Mouse (Mus musculus) ES-E14 (cell line): ENCODE data around the gene Vsig10. TPM values are rescaled to one million over a fixed set of nuclear protein-coding genes. Genes with fewer than 3 reads are reported as not detected.
A peak's percentile ranks its signal among the peaks of the same experiment; 100 is the strongest.

Source experiments
- DNase-seq: peaks from one replicate; pipeline ENCODE4 v3.0.0-alpha.2; 2013; ENCODE audit warnings: low read depth, low spot score
- H3K27ac ChIP-seq: 2 replicates; pipeline ENCODE4 v1.5.1; 2012; ENCODE audit warnings: low read depth, mild to moderate bottlenecking, low read length, moderate library complexity, mixed read lengths; ENCODE audit not compliant: poor library complexity, insufficient read depth, severe bottlenecking
- H3K36me3 ChIP-seq: 2 replicates; pipeline ENCODE4 v1.6.1; 2012; ENCODE audit warnings: mild to moderate bottlenecking, low read length, moderate library complexity, mixed read lengths; ENCODE audit not compliant: control insufficient read depth, poor library complexity, insufficient read depth, severe bottlenecking
- H3K4me1 ChIP-seq, 2 experiments: fragments of 150-350 bp in 1 of 2; sonication (generic) in 1 of 2; 2 replicates each; pipeline ENCODE4 v1.6.1; 2012; ENCODE audit warnings: low read length in 2 of 2, mild to moderate bottlenecking in 1 of 2, mixed read lengths in 1 of 2; ENCODE audit not compliant: control insufficient read depth in 2 of 2, insufficient read depth in 2 of 2, poor library complexity in 1 of 2
- H3K4me3 ChIP-seq, 2 experiments: fragments of 150-350 bp in 1 of 2; sonication (generic) in 1 of 2; 2 replicates each; pipeline ENCODE4 v1.5.1; 2012; ENCODE audit warnings: low read length in 2 of 2, low read depth in 1 of 2, mild to moderate bottlenecking in 1 of 2, mixed read lengths in 1 of 2; ENCODE audit not compliant: insufficient read depth in 1 of 2, poor library complexity in 1 of 2, severe bottlenecking in 1 of 2
- H3K9ac ChIP-seq: 2 replicates; pipeline ENCODE4 v1.6.1; 2012; ENCODE audit warnings: low read depth, mild to moderate bottlenecking, low read length, mixed read lengths; ENCODE audit not compliant: poor library complexity, insufficient read depth, severe bottlenecking
- H3K9me3 ChIP-seq: fragments of 150-350 bp; sonication (generic); 2 replicates; pipeline ENCODE4 v1.6.1; 2012; ENCODE audit warnings: low read depth, mild to moderate bottlenecking, low read length; ENCODE audit not compliant: control insufficient read depth, insufficient read depth
- CHD2 ChIP-seq: IDR thresholded peaks from 2 replicates; pipeline ENCODE4 v1.6.1; 2014; ENCODE audit warnings: mild to moderate bottlenecking, low read depth, low read length, inconsistent platforms
- HCFC1 ChIP-seq: IDR thresholded peaks from 2 replicates; pipeline ENCODE4 v1.6.1; 2012; ENCODE audit warnings: low read length, inconsistent platforms, borderline replicate concordance; ENCODE audit not compliant: insufficient read depth
- MAFK ChIP-seq: IDR thresholded peaks from 2 replicates; pipeline ENCODE4 v1.6.1; 2014; ENCODE audit warnings: mild to moderate bottlenecking, low read depth, low read length, inconsistent platforms; ENCODE audit not compliant: insufficient read depth
- ZC3H11A ChIP-seq: IDR thresholded peaks from 2 replicates; pipeline ENCODE4 v1.6.1; 2012; ENCODE audit warnings: low read depth, mild to moderate bottlenecking, inconsistent platforms, low read length, borderline replicate concordance
- ZNF384 ChIP-seq: IDR thresholded peaks from 2 replicates; pipeline ENCODE4 v1.6.1; 2012; ENCODE audit warnings: low read depth, low read length, inconsistent platforms
- in situ Hi-C, 2 experiments: fragments of 600-800 bp; cut with MboI; formaldehyde crosslinking; loops; one replicate each; pipeline ENCODE4 v1.15.1; 2025; ENCODE audit warnings: low sequenced_read_pairs in 2 of 2, inconsistent platforms in 1 of 2; ENCODE audit not compliant: unreplicated experiment in 2 of 2
- total RNA-seq: library from RNA; depleted of rRNA; stranded (reverse); fragments of 300-350 nt; gene quantifications from 2 replicates; pipeline ENCODE4 v1.2.3, GENCODE M21; 2012

Gene Vsig10
- total RNA-seq, 1 experiment: 11.7 TPM

- Histone ChIP-seq H3K27ac (no peak overlapping the region), H3K36me3 (no peaks in the 10 kb centered on the region), H3K9me3 (no peaks in the 10 kb centered on the region), H3K4me3 (peak overlapping the region in 1 of 2 experiments; percentile 13; a peak in 1 of 4 replicates), H3K4me1 (peaks cover 3 to 7% of the 10 kb centered on the region in 2 experiments; a peak in 1 of 4 replicates), H3K9ac (no peak overlapping the region)
- in situ Hi-C loops: no loop called here
- DNase-seq: no peak
- TF ChIP-seq CHD2 (no peak), MAFK (no peak), ZNF384 (no peak), ZC3H11A (no peak), HCFC1 (no peak)
These were observed 4.9 kb downstream of the Vsig10 start for GRCm38 (mm10) chr5:117323751-117324150.

DNA sequence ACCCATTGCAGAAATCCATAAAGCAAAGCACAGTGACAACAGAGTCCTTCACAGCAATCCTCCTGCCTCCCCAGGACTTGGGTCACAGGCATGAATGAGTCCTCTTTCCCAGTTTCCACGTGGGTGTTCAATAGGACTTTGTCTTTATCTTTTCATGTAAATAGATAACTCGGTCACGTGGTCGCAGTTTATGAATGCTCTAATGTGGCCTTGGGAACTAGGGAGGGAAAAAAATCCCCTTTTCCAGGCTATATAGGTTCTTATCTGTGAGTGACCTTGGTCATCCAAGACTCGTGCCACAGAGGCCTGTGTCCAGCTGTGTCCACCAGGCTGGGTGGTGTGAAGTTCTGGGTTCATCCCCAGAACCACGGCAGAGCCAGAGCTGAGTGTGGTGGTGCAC is 7.5 kb downstream of the Vsig10 start:
- in situ Hi-C loops: no loop called here

DNA sequence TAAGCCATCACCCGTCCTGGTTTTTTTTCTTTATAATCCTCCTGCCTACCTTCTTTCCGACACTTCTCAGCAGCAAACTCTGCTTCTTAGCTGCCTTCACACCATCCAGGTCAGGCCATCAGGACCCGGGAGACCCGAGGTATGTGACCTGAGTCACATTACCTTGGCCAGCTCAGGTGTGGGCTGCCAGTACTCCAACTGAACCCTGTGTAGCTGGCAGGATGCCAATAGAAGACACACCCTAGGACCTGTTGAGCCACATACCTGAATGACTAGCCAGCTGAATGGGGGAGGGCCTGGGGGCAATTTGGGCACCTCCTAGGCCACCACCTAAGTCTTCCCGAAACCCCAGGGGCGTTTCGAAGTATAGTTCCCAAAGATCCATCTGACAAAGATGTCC is 11.6 kb downstream of the Vsig10 start:
- Histone ChIP-seq H3K9me3 (no peaks in the 10 kb centered on the region), H3K4me3 (no peak overlapping the region), H3K4me1 (peaks cover 2 to 9% of the 10 kb centered on the region in 2 experiments; a peak in 1 of 4 replicates), H3K9ac (no peak overlapping the region), H3K36me3 (no peaks in the 10 kb centered on the region; the same call in 1 of the 2 replicates), H3K27ac (no peak overlapping the region)
- TF ChIP-seq ZNF384 (no peak), HCFC1 (no peak), ZC3H11A (no peak), CHD2 (no peak), MAFK (no peak)
- in situ Hi-C loops: no loop called here
- no peak for DNase-seq

More for the DNA sequence above, 7.5 kb downstream of the Vsig10 start:
- Histone ChIP-seq H3K9ac (no peak overlapping the region), H3K4me1 (peaks cover 5 to 12% of the 10 kb centered on the region in 2 experiments; a peak in 1 of 4 replicates), H3K36me3 (no peaks in the 10 kb centered on the region), H3K4me3 (no peak overlapping the region), H3K9me3 (no peaks in the 10 kb centered on the region), H3K27ac (no peak overlapping the region)
- no peak for DNase-seq
- TF ChIP-seq MAFK (no peak), ZNF384 (no peak), ZC3H11A (no peak), HCFC1 (no peak), CHD2 (no peak)

DNA sequence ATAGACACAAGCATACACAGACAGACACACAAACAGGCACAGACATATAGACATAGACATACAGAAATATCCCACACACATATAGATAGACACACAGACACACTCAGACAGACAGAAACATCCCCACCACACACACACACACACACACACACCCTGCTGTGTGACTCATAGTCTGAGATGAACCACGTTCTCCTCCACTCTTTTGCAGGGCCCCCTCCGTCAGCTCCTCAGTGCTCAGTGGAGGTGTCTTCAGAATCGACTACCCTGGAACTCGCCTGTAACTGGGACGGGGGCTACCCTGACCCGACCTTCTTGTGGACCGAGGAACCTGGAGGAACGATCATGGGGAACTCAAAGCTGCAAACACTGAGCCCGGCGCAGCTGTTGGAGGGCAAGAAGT is 19.1 kb downstream of the Vsig10 start:
- H3K9ac ChIP-seq: no peak overlapping the region
- H3K36me3 ChIP-seq: peaks cover 5% of the 10 kb centered on the region; the same call in 1 of the 2 replicates
- TF ChIP-seq MAFK (no peak), ZC3H11A (no peak), HCFC1 (no peak), ZNF384 (no peak), CHD2 (no peak)
- no peak for DNase-seq
- in situ Hi-C loops: no loop called here
- peaks cover 0 to 2% of the 10 kb centered on the region in 2 experiments; a peak in 1 of 4 replicates for H3K4me1 ChIP-seq
- H3K9me3 ChIP-seq: no peaks in the 10 kb centered on the region
- H3K4me3 ChIP-seq: no peak overlapping the region
- no peak overlapping the region for H3K27ac ChIP-seq

DNA sequence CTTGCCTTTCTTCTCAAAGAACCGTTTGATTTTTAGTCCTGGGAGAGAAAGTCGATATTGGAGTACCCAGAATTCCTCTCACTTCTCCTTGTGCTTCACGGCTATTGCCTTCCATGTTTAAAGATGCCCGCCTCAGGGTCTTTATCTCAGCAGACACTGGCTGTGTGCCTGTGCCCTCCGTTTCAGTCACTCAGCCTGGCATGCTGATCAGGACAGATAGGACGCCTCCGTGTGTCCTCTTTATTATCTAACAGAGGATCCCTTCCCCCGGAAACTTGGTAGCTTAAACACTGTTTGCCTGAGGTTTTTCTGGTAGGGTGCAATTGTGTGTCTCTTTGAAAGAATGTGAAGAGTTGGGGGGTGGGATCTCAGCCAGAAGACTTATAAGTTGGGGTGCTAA is 19.6 kb downstream of the Vsig10 start:
- Histone ChIP-seq H3K27ac (no peak overlapping the region), H3K4me3 (no peak overlapping the region), H3K4me1 (peaks cover 0 to 2% of the 10 kb centered on the region in 2 experiments; a peak in 1 of 4 replicates), H3K36me3 (peaks cover 5% of the 10 kb centered on the region; the same call in 1 of the 2 replicates), H3K9ac (no peak overlapping the region), H3K9me3 (no peaks in the 10 kb centered on the region)
- in situ Hi-C loops: no loop called here
- no peak for DNase-seq
- TF ChIP-seq HCFC1 (no peak), MAFK (no peak), ZC3H11A (no peak), CHD2 (no peak), ZNF384 (no peak)
